Mouse (Mus musculus): ENCODE measurements around the gene Hoxa13. TPM values are rescaled to one million over a fixed set of nuclear protein-coding genes. Genes with fewer than 3 reads are reported as not detected.

Hoxa13 gene
- total and polyA plus RNA-seq, 3 experiments: not detected

- Histone ChIP-seq H3K4me3 (ENCODE audit: control insufficient read depth in 1 of 2, insufficient read depth in 1 of 2, low read depth in 2 of 2, low read length in 2 of 2) (no peak within 1 kb of the TSS), H3K27me3 (ENCODE audit: control insufficient read depth in 1 of 2, insufficient read depth in 2 of 2, low read length in 2 of 2) (no peaks in the 10 kb centered on the region)
- no peak for TF ChIP-seq MYB (IDR thresholded peaks at IDR 0.05; ENCODE audit: low read depth, low read length)
- no peak for TF ChIP-seq EP300 (IDR thresholded peaks at IDR 0.05; ENCODE audit: low read depth in 1 of 2, low read length in 2 of 2)
- no peak for TF ChIP-seq HCFC1 (IDR thresholded peaks at IDR 0.05; ENCODE audit: low read depth, low read length)
Observed at GRCm38 (mm10) chr6:52208072-52208867, 52.4 kb downstream of the Hoxa13 start, which contains the start of gene Hoxa6. Gene Hoxa6 (minus strand): TSS chr6:52208722.

More at GRCm38 (mm10) chr6:52208072-52208867, 52.4 kb downstream of the Hoxa13 start, which contains the start of gene Hoxa6:
- Histone ChIP-seq H3K27ac (ENCODE audit: control insufficient read depth, low read depth, low read length) (no peak within 1 kb of the TSS), H3K9me3 (replicated peaks; ENCODE audit: insufficient read depth, low read length) (no peaks in the 10 kb centered on the region), H3K9ac (ENCODE audit: control insufficient read depth, low read depth, low read length, poor library complexity, severe bottlenecking) (no peak within 1 kb of the TSS), H3K79me2 (ENCODE audit: control insufficient read depth, insufficient read depth, low read length, poor library complexity) (no peaks in the 10 kb centered on the region), H3K36me3 (ENCODE audit: control insufficient read depth in 1 of 2, insufficient read depth in 2 of 2, low read length in 2 of 2) (no peaks in the 10 kb centered on the region), H3K4me1 (ENCODE audit: control insufficient read depth in 1 of 2, insufficient read depth in 2 of 2, low read length in 2 of 2) (no peaks in the 10 kb centered on the region)
- no peak for DNase-seq (ENCODE audit: low read depth, low spot score)

Other genes starting within 250 kb of the Hoxa13 start
- gene Skap2, start 248.3 kb downstream of the Hoxa13 start, total RNA-seq (2012; rRNA removed): 17.7 and 17.8 TPM in 2 replicates
- 10 to 100 TPM in 1 of 2 experiments, not detected in 1; 31.3 TPM for gene Skap2, start 248.3 kb downstream of the Hoxa13 start, polyA plus RNA-seq (2012; ENCODE audit: insufficient read depth in 1 of 2, insufficient read length in 2 of 2, low read depth in 1 of 2, low replicate concordance in 2 of 2, missing spikeins in 1 of 2)
- gene Hoxa1, start 102.6 kb downstream of the Hoxa13 start, total RNA-seq (2012; rRNA removed): not detected in 2 replicates
- not detected for gene Hoxa1, start 102.6 kb downstream of the Hoxa13 start, polyA plus RNA-seq (2012; ENCODE audit: insufficient read depth in 1 of 2, insufficient read length in 2 of 2, low read depth in 1 of 2, low replicate concordance in 2 of 2, missing spikeins in 1 of 2)
- gene Hoxa2, start 96.0 kb downstream of the Hoxa13 start, total RNA-seq (2012; rRNA removed): not detected in 2 replicates
- gene Hoxa2, start 96.0 kb downstream of the Hoxa13 start, polyA plus RNA-seq (2012; ENCODE audit: insufficient read depth in 1 of 2, insufficient read length in 2 of 2, low read depth in 1 of 2, low replicate concordance in 2 of 2, missing spikeins in 1 of 2): not detected
- gene 5730596B20Rik, start 83.4 kb downstream of the Hoxa13 start, total RNA-seq (2012; rRNA removed): not detected in 2 replicates
- gene 5730596B20Rik, start 83.4 kb downstream of the Hoxa13 start, polyA plus RNA-seq (2012; ENCODE audit: insufficient read depth in 1 of 2, insufficient read length in 2 of 2, low read depth in 1 of 2, low replicate concordance in 2 of 2, missing spikeins in 1 of 2): not detected
- not detected in 2 replicates for gene Hoxa4, start 69.1 kb downstream of the Hoxa13 start, total RNA-seq (2012; rRNA removed)
- not detected for gene Hoxa4, start 69.1 kb downstream of the Hoxa13 start, polyA plus RNA-seq (2012; ENCODE audit: insufficient read depth in 1 of 2, insufficient read length in 2 of 2, low read depth in 1 of 2, low replicate concordance in 2 of 2, missing spikeins in 1 of 2)
- not detected in 2 replicates for gene Hoxa5, start 56.3 kb downstream of the Hoxa13 start, total RNA-seq (2012; rRNA removed)
- not detected for gene Hoxa5, start 56.3 kb downstream of the Hoxa13 start, polyA plus RNA-seq (2012; ENCODE audit: insufficient read depth in 1 of 2, insufficient read length in 2 of 2, low read depth in 1 of 2, low replicate concordance in 2 of 2, missing spikeins in 1 of 2)
- gene Hoxa6, start 52.2 kb downstream of the Hoxa13 start, total RNA-seq (2012; rRNA removed): not detected in 2 replicates
- not detected for gene Hoxa6, start 52.2 kb downstream of the Hoxa13 start, polyA plus RNA-seq (2012; ENCODE audit: insufficient read depth in 1 of 2, insufficient read length in 2 of 2, low read depth in 1 of 2, low replicate concordance in 2 of 2, missing spikeins in 1 of 2)
- not detected in 2 replicates for gene Hoxa3, start 47.5 kb downstream of the Hoxa13 start, total RNA-seq (2012; rRNA removed)
- gene Hoxa3, start 47.5 kb downstream of the Hoxa13 start, polyA plus RNA-seq (2012; ENCODE audit: insufficient read depth in 1 of 2, insufficient read length in 2 of 2, low read depth in 1 of 2, low replicate concordance in 2 of 2, missing spikeins in 1 of 2): not detected
- not detected in 2 replicates for gene Gm28308, start 47.5 kb downstream of the Hoxa13 start, total RNA-seq (2012; rRNA removed)
- not detected for gene Gm28308, start 47.5 kb downstream of the Hoxa13 start, polyA plus RNA-seq (2012; ENCODE audit: insufficient read depth in 1 of 2, insufficient read length in 2 of 2, low read depth in 1 of 2, low replicate concordance in 2 of 2, missing spikeins in 1 of 2)
- not detected in 2 replicates for gene Hoxa7, start 39.0 kb downstream of the Hoxa13 start, total RNA-seq (2012; rRNA removed)
- gene Hoxa7, start 39.0 kb downstream of the Hoxa13 start, polyA plus RNA-seq (2012; ENCODE audit: insufficient read depth in 1 of 2, insufficient read length in 2 of 2, low read depth in 1 of 2, low replicate concordance in 2 of 2, missing spikeins in 1 of 2): under 1 TPM in 1 of 2 experiments, not detected in 1; 0.17 TPM
- gene Hoxa9, start 29.8 kb downstream of the Hoxa13 start, total RNA-seq (2012; rRNA removed): not detected in 2 replicates
- gene Hoxa9, start 29.8 kb downstream of the Hoxa13 start, polyA plus RNA-seq (2012; ENCODE audit: insufficient read depth in 1 of 2, insufficient read length in 2 of 2, low read depth in 1 of 2, low replicate concordance in 2 of 2, missing spikeins in 1 of 2): not detected
- gene Hoxa10, start 20.0 kb downstream of the Hoxa13 start, total RNA-seq (2012; rRNA removed): not detected in 2 replicates
- not detected for gene Hoxa10, start 20.0 kb downstream of the Hoxa13 start, polyA plus RNA-seq (2012; ENCODE audit: insufficient read depth in 1 of 2, insufficient read length in 2 of 2, low read depth in 1 of 2, low replicate concordance in 2 of 2, missing spikeins in 1 of 2)
- gene Hoxa11, start 15.1 kb downstream of the Hoxa13 start, total RNA-seq (2012; rRNA removed): not detected in 2 replicates
- not detected for gene Hoxa11, start 15.1 kb downstream of the Hoxa13 start, polyA plus RNA-seq (2012; ENCODE audit: insufficient read depth in 1 of 2, insufficient read length in 2 of 2, low read depth in 1 of 2, low replicate concordance in 2 of 2, missing spikeins in 1 of 2)
- gene Evx1, start 52.6 kb upstream of the Hoxa13 start, total RNA-seq (2012; rRNA removed): not detected in 2 replicates
- gene Evx1, start 52.6 kb upstream of the Hoxa13 start, polyA plus RNA-seq (2012; ENCODE audit: insufficient read depth in 1 of 2, insufficient read length in 2 of 2, low read depth in 1 of 2, low replicate concordance in 2 of 2, missing spikeins in 1 of 2): not detected